11 mouse cellular contexts compared by ENCODE assay signal in genomic region chr9:36833914-36834313, GRCm38 (mm10). TPM values are rescaled to one million over a fixed set of nuclear protein-coding genes. Genes with fewer than 3 reads are reported as not detected.
A peak's percentile ranks its signal among the peaks of the same experiment; 100 is the strongest.
DNase-seq lines count a peak whose midpoint lies in the region; ATAC-seq and TF ChIP-seq lines count a peak whose summit lies in the region.
"Had no signal": no experiment of that assay in that cellular context is flagged by ENCODE, and none has a peak within 500 bp of the region (broad histone marks: within the 10 kb centered on the region; RNA-seq: fewer than 3 reads in every experiment).

No protein-coding gene starts in this region.

- H3K4me1 ChIP-seq in stomach, embryonic 14.5 days (ENCODE audit: control insufficient read depth, insufficient read depth, low read length), result no peaks in the 10 kb centered on the region
- no peaks in the 10 kb centered on the region for H3K4me1 ChIP-seq in stomach, postnatal 0 days (replicated peaks; ENCODE audit: control insufficient read depth, insufficient read depth)
- peaks cover 3% of the 10 kb centered on the region; the same call in 1 of the 2 replicates for H3K4me1 ChIP-seq in intestine, embryonic 15.5 days (replicated peaks)
- peaks cover 7% of the 10 kb centered on the region for H3K4me1 ChIP-seq in stomach, embryonic 15.5 days

- WGBS in stomach, embryonic 14.5 days, result 38% methylated on average over 3 of the region's 3 CpGs
- whole genome bisulfite sequencing in stomach, postnatal 0 days, result 42% methylated on average over 3 of the region's 3 CpGs
- 44% methylated on average over 3 of the region's 3 CpGs for WGBS in intestine, embryonic 15.5 days
- WGBS in stomach, embryonic 15.5 days, result 45% methylated on average over 3 of the region's 3 CpGs

- H3K9me3 ChIP-seq in stomach, embryonic 14.5 days (ENCODE audit: control insufficient read depth, low read depth, low read length), result no peaks in the 10 kb centered on the region
- no peaks in the 10 kb centered on the region for H3K9me3 ChIP-seq in stomach, postnatal 0 days (ENCODE audit: control insufficient read depth, low read length)
- no peaks in the 10 kb centered on the region for H3K9me3 ChIP-seq in intestine, embryonic 15.5 days
- no peaks in the 10 kb centered on the region for H3K9me3 ChIP-seq in stomach, embryonic 15.5 days

- no peaks in the 10 kb centered on the region for H3K36me3 ChIP-seq in stomach, embryonic 14.5 days (ENCODE audit: control insufficient read depth, insufficient read depth, low read length)
- no peaks in the 10 kb centered on the region for H3K36me3 ChIP-seq in stomach, postnatal 0 days (ENCODE audit: control insufficient read depth, insufficient read depth, low read length)
- H3K36me3 ChIP-seq in intestine, embryonic 15.5 days, result no peaks in the 10 kb centered on the region
- no peaks in the 10 kb centered on the region for H3K36me3 ChIP-seq in stomach, embryonic 15.5 days

- H3K4me3 ChIP-seq in gastrocnemius, adult 2 months, result peak overlapping the region; percentile 76
- peak overlapping the region; percentile 28; the same call in 1 of the 2 replicates for H3K4me3 ChIP-seq in stomach, embryonic 14.5 days (ENCODE audit: low read depth, low read length)
- H3K4me3 ChIP-seq in stomach, postnatal 0 days (ENCODE audit: low read depth, low read length), result no peak overlapping the region; the same call in 1 of the 2 replicates
- H3K4me3 ChIP-seq in intestine, embryonic 15.5 days (replicated peaks), result peak overlapping the region; percentile 43
- H3K4me3 ChIP-seq in stomach, embryonic 15.5 days (replicated peaks), result peak overlapping the region; percentile 42; the same call in 1 of the 2 replicates

- 0 out of 2 replicates have a peak, but pooled peaks cover 2% of the 10 kb centered on the region for H3K27me3 ChIP-seq in stomach, embryonic 14.5 days (ENCODE audit: control insufficient read depth, insufficient read depth, low read length)
- H3K27me3 ChIP-seq in stomach, postnatal 0 days (ENCODE audit: control insufficient read depth, insufficient read depth, low read length), result no peaks in the 10 kb centered on the region
- no peaks in the 10 kb centered on the region; the same call in 1 of the 2 replicates for H3K27me3 ChIP-seq in intestine, embryonic 15.5 days (replicated peaks)
- 0 out of 2 replicates have a peak, but pooled peaks cover 3% of the 10 kb centered on the region for H3K27me3 ChIP-seq in stomach, embryonic 15.5 days (replicated peaks)

- intact Hi-C loops in gastrocnemius, adult 2 months (cut with DNase I), result no loop called here

- TF ChIP-seq EP300 in stomach, postnatal 0 days (optimal IDR thresholded peaks at IDR 0.05), result no peak

- H3K4me2 ChIP-seq in stomach, embryonic 14.5 days (replicated peaks; ENCODE audit: low read depth, low read length), result peak overlapping the region; percentile 62
- no peak overlapping the region; the same call in 1 of the 2 replicates for H3K4me2 ChIP-seq in stomach, postnatal 0 days (replicated peaks; ENCODE audit: low read depth)
- peak overlapping the region; percentile 83 for H3K4me2 ChIP-seq in intestine, embryonic 15.5 days (replicated peaks)
- H3K4me2 ChIP-seq in stomach, embryonic 15.5 days, result peak overlapping the region; percentile 68

- DNase-seq in gastrocnemius, adult 2 months, result no peak
- no peak for DNase-seq in gastrocnemius, adult 8-10 months (ENCODE audit: low spot score in 2 of 2)
- no peak for DNase-seq in stomach, postnatal 0 days (ENCODE audit: low spot score)
- DNase-seq in layer of hippocampus, adult 9-10 months (ENCODE audit: low spot score), result no peak
- DNase-seq in frontal cortex, postnatal 14 days (ENCODE audit: low spot score in 2 of 2), result no peak
- DNase-seq: adrenal gland, postnatal 25 days; thymus, adult 18-20 months had no signal

- no peak overlapping the region for H3K9ac ChIP-seq in stomach, embryonic 14.5 days (replicated peaks; ENCODE audit: low read depth, low read length)
- H3K9ac ChIP-seq in stomach, postnatal 0 days (ENCODE audit: low read length), result no peak overlapping the region
- 0 out of 2 replicates have a peak overlapping the region, but pooled peaks have one; percentile 10 for H3K9ac ChIP-seq in intestine, embryonic 15.5 days
- H3K9ac ChIP-seq in stomach, embryonic 15.5 days, result no peak overlapping the region

- H3K27ac ChIP-seq in gastrocnemius, adult 2 months, result no peak overlapping the region
- H3K27ac ChIP-seq in stomach, embryonic 14.5 days (ENCODE audit: low read length), result no peak overlapping the region
- H3K27ac ChIP-seq in stomach, postnatal 0 days (replicated peaks), result no peak overlapping the region
- no peak overlapping the region for H3K27ac ChIP-seq in intestine, embryonic 15.5 days
- H3K27ac ChIP-seq in stomach, embryonic 15.5 days, result no peak overlapping the region

- no peak for TF ChIP-seq CTCF in gastrocnemius, adult 2 months (IDR thresholded peaks at IDR 0.05)
- no peak for TF ChIP-seq CTCF in stomach, postnatal 0 days (IDR thresholded peaks at IDR 0.05; ENCODE audit: low read depth)

- ATAC-seq in stomach, embryonic 14.5 days (ENCODE audit: insufficient number of reproducible peaks, insufficient read depth, low FRiP score, low read depth), result no peak
- no peak for ATAC-seq in stomach, postnatal 0 days (ENCODE audit: low FRiP score, low TSS enrichment)
- no peak for ATAC-seq in intestine, embryonic 15.5 days
- no peak for ATAC-seq in stomach, embryonic 15.5 days (ENCODE audit: insufficient read depth, low FRiP score, low read depth)
- ATAC-seq: inflammation-experienced regulatory T-cells, adult 6 months had no signal

RNA-seq across cellular contexts. Expression of gene Fez1, which starts 12.2 kb away (rescaled TPM):
- total RNA-seq in gastrocnemius, adult 2 months (2021), result 1 to 10 TPM; 4.2 to 4.7 TPM
- total RNA-seq in gastrocnemius, adult 8-10 months (2022), result 1 to 10 TPM; 3.4 to 7.5 (median 6.9) TPM
- polyA plus RNA-seq in stomach, embryonic 14.5 days (2014; fragmentation: Nextera tagmentation; extraction: Ambion mirVana), result 24.0 and 25.5 TPM in 2 replicates
- polyA plus RNA-seq in stomach, postnatal 0 days (2015; fragmentation: Nextera tagmentation; extraction: Ambion mirVana), result 6.8 and 9.0 TPM in 2 replicates
- polyA plus RNA-seq in intestine, embryonic 15.5 days (2015; fragmentation: Nextera tagmentation; extraction: Ambion mirVana), result 16.5 and 16.9 TPM in 2 replicates
- 14.2 and 17.3 TPM in 2 replicates for polyA plus RNA-seq in stomach, embryonic 15.5 days (2015; fragmentation: Nextera tagmentation; extraction: Ambion mirVana)
- polyA plus RNA-seq: inflammation-experienced regulatory T-cells, adult 6 months had no signal

RNA-seq across cellular contexts. Expression of gene Ei24, which starts 36.7 kb away (rescaled TPM):
- 10 to 100 TPM; 78.2 to 79.3 TPM for total RNA-seq in gastrocnemius, adult 2 months (2021)
- total RNA-seq in gastrocnemius, adult 8-10 months (2022), result 10 to 100 TPM; 66.4 to 84.8 (median 75.7) TPM
- polyA plus RNA-seq in stomach, embryonic 14.5 days (2014; fragmentation: Nextera tagmentation; extraction: Ambion mirVana), result 45.8 and 49.6 TPM in 2 replicates
- polyA plus RNA-seq in stomach, postnatal 0 days (2015; fragmentation: Nextera tagmentation; extraction: Ambion mirVana), result 77.3 and 82.5 TPM in 2 replicates
- 93.5 and 95.5 TPM in 2 replicates for polyA plus RNA-seq in intestine, embryonic 15.5 days (2015; fragmentation: Nextera tagmentation; extraction: Ambion mirVana)
- 94.8 and 99.4 TPM in 2 replicates for polyA plus RNA-seq in stomach, embryonic 15.5 days (2015; fragmentation: Nextera tagmentation; extraction: Ambion mirVana)
